Mouse (Mus musculus): ENCODE measurements around the gene Mlst8. TPM values are rescaled to one million over a fixed set of nuclear protein-coding genes. Genes with fewer than 3 reads are reported as not detected.
A peak's percentile ranks its signal among the peaks of the same experiment; 100 is the strongest.

Gene Mlst8
- polyA plus RNA-seq (2016; fragmentation: Nextera tagmentation; extraction: Ambion mirVana) = 17.2 and 19.4 TPM in 2 replicates

DNA sequence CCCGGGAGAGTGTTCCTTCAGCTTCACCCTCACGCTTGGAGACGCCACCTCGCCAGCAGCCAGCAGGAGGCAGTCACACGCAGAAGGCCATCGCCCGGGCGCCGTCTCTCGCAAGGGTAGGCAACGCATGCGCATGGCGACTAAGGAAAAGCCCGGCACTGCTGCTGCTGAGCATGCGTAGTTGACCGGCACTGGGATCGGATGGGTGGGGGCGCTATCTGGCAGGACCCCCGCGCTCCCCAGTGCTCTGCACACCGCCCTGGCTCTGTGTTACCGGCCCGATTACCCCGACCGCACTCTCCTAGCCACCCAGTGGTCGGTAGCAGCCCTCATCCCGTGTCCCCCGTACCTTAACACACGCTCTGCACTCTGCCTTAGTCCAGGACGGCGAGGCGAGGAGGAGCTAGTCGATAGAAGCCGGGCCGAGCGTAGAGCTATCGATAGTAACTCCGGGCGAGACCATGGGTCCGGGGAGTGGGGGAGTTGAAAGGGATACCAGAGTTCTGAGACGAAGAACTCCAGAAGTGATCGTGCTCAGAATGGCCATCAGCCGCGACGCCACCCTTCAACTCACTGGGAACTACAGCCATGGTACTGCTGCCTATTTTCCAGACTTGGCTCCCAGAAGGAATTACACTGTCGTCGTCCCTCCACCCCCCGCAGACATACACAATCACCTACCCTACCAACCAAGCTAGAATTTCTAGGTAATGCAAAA is at the start of gene Mlst8:
Gene Mlst8, minus strand, starts transcription at position 416 of the 718 bp plus-strand sequence.
- H3K4me3 ChIP-seq = peak within 1 kb of the TSS; percentile 79
- peaks cover 27% of the 10 kb centered on the region for H3K4me1 ChIP-seq
- peaks cover 42% of the 10 kb centered on the region for H3K36me3 ChIP-seq
- peaks cover 7% of the 10 kb centered on the region for H3K27me3 ChIP-seq (replicated peaks)
- H3K27ac ChIP-seq = peak within 1 kb of the TSS; percentile 91
- H3K9me3 ChIP-seq (replicated peaks) = no peaks in the 10 kb centered on the region
- under 1% methylated on average over 48 of the region's 48 CpGs for whole genome bisulfite sequencing (ENCODE audit: insufficient replicate concordance)
- H3K4me2 ChIP-seq = peak within 1 kb of the TSS; percentile 80
- ATAC-seq = peak; percentile 92
- peak within 1 kb of the TSS; percentile 90 for H3K9ac ChIP-seq

DNA sequence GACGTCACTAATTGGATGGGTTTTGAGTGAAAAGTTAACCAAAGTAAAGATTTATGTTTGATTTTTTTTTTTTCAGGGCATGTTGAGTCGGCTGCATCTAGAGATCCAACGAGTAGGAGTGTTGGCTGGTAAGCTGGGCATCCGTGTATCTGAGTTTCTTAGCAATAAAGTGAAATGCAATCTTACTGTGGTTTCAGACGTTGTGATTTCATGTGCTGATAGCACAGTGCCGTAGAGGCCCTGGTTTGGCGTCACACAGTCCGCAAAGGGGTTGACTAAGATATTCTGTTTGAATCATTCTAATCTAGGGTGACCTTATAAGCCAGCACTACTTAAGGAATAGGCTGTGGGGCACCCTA is 49.7 kb upstream of the Mlst8 start:
- under 1% methylated on average over 8 of the region's 8 CpGs for WGBS (ENCODE audit: insufficient replicate concordance)
- no peak for ATAC-seq
- H3K4me1 ChIP-seq = peaks cover 78% of the 10 kb centered on the region

DNA sequence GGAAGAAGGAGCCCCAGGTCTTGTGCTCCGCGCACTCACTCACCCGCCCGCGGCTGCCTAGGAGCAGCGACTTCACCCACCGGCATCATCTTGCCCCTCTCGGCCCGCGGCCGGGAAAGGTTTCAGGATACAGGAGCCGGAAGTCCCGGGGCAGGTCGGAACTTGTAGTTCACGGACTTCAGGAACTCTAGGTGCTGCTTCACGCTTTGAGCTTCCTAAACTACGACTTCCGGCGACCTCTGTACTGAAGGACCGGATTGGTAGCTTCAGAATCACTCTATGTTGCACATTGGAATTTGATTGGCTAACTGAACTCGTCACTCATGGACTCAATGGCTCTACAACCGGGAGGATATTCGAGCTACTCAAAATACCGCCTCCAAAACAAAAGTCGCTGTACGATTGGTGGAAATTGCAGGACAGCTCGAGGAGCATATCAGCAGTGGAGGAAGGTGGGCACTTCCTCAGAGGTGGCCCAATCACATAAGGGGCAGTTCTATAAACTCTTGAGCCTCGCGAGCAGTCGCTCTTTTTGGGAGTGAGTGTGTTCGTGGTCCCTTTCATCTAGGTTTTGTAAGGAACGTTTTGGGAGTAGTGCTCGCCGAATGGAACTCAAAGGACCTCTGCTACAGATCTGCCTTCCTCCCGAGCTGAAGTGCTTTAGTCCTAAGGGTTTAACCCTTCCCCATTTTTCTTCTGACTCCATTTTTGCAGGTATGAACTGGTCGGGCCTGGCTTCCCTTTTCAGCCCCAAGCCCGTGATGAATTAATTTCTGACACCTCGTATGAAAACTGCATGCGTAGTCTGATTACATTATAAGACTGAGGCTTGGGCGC is 49.1 kb upstream of the Mlst8 start, which contains the start of gene Traf7:
Gene Traf7, minus strand, starts transcription at position 216 of the 837 bp plus-strand sequence.
- whole genome bisulfite sequencing (ENCODE audit: insufficient replicate concordance) = under 1% methylated on average over 40 of the region's 40 CpGs
- peaks cover 72% of the 10 kb centered on the region for H3K4me1 ChIP-seq

More for the DNA sequence above, 49.7 kb upstream of the Mlst8 start:
- Histone ChIP-seq H3K36me3 (peaks cover 37% of the 10 kb centered on the region), H3K4me3 (peak overlapping the region; percentile 93), H3K9me3 (replicated peaks) (no peaks in the 10 kb centered on the region), H3K9ac (peak overlapping the region; percentile 81), H3K27me3 (replicated peaks) (no peaks in the 10 kb centered on the region), H3K27ac (peak overlapping the region; percentile 88), H3K4me2 (peak overlapping the region; percentile 82)

DNA sequence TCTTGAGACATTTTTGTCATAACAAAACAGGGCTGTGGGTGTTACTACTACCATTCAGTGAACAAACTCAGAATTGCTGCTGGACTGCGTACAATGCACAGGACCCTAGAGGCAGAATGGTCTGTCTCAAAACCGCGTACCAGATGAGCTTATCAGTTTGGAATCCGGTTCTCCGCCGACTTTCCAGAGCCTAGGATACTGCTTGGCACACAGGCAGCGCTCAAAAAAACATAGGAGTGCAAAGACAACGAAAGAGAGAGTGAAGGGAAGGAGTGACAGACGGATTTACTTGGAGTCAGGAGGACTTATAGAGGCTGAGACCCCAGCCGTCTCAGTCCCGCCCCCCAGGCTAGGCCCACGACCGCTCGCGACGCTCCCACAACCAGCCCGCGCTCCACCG is 48.4 kb upstream of the Mlst8 start:
- H3K9ac ChIP-seq = peak overlapping the region; percentile 90
- ATAC-seq = no peak
- H3K4me2 ChIP-seq = peak overlapping the region; percentile 73
- peaks cover 43% of the 10 kb centered on the region for H3K36me3 ChIP-seq
- 0% methylated on average over 19 of the region's 19 CpGs for WGBS (ENCODE audit: insufficient replicate concordance)
- H3K9me3 ChIP-seq (replicated peaks) = no peaks in the 10 kb centered on the region
- H3K27ac ChIP-seq = peak overlapping the region; percentile 72
- no peaks in the 10 kb centered on the region for H3K27me3 ChIP-seq (replicated peaks)
- peak overlapping the region; percentile 93 for H3K4me3 ChIP-seq
- H3K4me1 ChIP-seq = peaks cover 66% of the 10 kb centered on the region

More for the DNA sequence above, 49.1 kb upstream of the Mlst8 start, which contains the start of gene Traf7:
- Histone ChIP-seq H3K9me3 (replicated peaks) (no peaks in the 10 kb centered on the region), H3K27ac (peak within 1 kb of the TSS; percentile 88), H3K27me3 (replicated peaks) (no peaks in the 10 kb centered on the region), H3K9ac (peak within 1 kb of the TSS; percentile 90), H3K4me3 (peak within 1 kb of the TSS; percentile 93), H3K4me2 (peak within 1 kb of the TSS; percentile 82), H3K36me3 (peaks cover 43% of the 10 kb centered on the region)
- peak; percentile 94 for ATAC-seq

DNA sequence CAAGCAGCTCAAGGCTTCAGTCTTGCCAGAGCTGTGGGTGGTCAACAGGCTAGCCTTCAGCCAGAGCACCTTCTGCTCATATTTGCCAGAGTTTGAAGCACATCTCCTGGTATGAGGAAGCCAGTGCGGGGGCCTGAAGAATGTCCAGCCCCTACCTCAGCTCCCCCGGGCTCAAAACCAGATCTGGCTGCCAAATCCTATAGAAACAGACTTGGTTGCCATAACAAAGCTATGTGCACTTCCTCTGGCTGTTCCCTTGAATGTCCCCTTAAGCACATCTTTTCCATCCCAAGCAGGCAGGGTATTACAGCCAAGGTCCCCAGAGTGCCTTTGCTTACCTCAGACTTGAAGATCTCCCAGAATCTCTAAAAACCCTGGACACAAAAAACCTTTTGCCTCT is 45.9 kb upstream of the Mlst8 start:
- ATAC-seq = no peak
- Histone ChIP-seq H3K4me3 (no peak overlapping the region), H3K9me3 (replicated peaks) (no peaks in the 10 kb centered on the region), H3K27me3 (replicated peaks) (no peaks in the 10 kb centered on the region), H3K9ac (no peak overlapping the region), H3K36me3 (peaks cover 51% of the 10 kb centered on the region), H3K4me1 (peaks cover 46% of the 10 kb centered on the region), H3K4me2 (no peak overlapping the region), H3K27ac (no peak overlapping the region)
- WGBS (ENCODE audit: insufficient replicate concordance) = 78% methylated on average over 2 of the region's 2 CpGs

DNA sequence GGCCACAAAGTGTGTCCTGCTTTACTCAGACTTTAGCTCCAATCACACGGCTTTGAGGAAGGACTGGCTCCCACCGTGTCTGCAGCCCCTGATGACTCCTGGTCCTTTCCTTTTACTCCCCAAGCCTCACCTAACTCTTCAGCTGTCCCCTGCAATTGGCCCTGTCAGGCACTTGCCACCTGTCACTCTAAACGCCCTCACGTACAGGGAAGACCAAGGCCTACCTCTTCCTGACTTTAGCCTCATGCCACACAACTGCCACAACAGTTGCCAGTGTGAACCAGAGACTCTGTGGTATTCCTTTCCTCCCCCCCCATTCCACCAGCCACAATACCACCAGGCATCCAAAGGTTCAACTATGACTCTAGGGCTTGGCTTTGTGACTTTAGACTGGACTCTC is 41.6 kb upstream of the Mlst8 start:
- peaks cover 21% of the 10 kb centered on the region for H3K4me1 ChIP-seq
- H3K36me3 ChIP-seq = peaks cover 85% of the 10 kb centered on the region
- H3K9ac ChIP-seq = no peak overlapping the region; the same call in 1 of the 2 replicates
- no peak overlapping the region for H3K4me2 ChIP-seq
- ATAC-seq = no peak
- H3K27me3 ChIP-seq (replicated peaks) = no peaks in the 10 kb centered on the region
- no peak overlapping the region for H3K4me3 ChIP-seq
- H3K27ac ChIP-seq = 0 out of 2 replicates have a peak overlapping the region, but pooled peaks have one; percentile 4
- H3K9me3 ChIP-seq (replicated peaks) = no peaks in the 10 kb centered on the region
- WGBS (ENCODE audit: insufficient replicate concordance) = 70% methylated on average over 4 of the region's 4 CpGs

DNA sequence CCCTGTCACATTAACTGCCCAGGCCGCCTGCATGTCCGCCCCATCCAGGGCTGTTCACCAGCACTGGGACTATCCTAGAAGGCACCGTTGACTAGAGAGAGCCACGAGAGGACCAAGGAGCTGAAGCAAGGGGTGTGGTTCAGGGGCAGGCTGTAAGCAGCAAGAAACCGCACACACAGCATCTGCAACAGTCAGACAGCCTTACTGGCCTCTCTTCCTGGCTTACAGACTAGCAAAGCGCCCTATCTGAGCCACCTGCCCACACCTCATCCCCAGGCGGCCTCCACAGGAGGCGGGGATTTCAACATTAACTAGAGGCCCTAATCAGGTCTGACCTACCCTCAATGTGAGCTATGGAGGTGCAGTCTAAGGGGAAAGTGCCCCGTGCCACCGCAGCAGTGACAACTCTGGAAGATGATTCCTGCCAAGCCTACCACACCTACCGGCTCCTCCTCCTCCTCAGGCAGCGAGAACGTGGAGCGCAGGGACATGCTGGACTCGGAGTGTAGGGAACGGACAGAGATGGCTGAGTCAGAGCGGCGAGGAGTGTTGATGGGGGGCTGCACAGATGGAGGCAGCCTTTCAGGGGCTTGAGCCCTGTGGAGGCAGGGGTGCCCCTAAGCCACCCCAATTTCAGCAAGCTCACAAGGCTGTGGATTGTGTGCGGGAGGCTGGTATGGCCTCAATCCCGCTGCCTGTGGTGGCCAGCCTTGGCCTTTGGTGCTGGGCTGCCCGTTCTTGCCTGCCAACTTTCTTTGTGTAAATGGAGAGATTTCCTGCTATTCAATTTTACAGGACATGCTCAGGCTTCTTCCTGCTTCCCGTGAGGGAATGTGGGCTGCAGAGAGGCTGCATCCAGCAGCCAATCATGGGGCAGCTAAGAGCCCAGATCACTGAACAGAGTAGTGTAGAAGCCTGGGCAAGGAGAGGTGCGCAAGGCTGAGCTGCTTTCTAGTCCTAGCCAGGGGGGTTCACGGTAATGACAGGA is 35.7 kb upstream of the Mlst8 start:
- Histone ChIP-seq H3K36me3 (peaks cover 99% of the 10 kb centered on the region), H3K27ac (peak overlapping the region; percentile 30), H3K4me1 (peaks cover 9% of the 10 kb centered on the region; the same call in 1 of the 2 replicates), H3K9me3 (replicated peaks) (no peaks in the 10 kb centered on the region), H3K4me2 (0 out of 2 replicates have a peak overlapping the region, but pooled peaks have one; percentile 1), H3K4me3 (no peak overlapping the region), H3K9ac (no peak overlapping the region), H3K27me3 (replicated peaks) (no peaks in the 10 kb centered on the region)
- WGBS (ENCODE audit: insufficient replicate concordance) = 79% methylated on average over 24 of the region's 24 CpGs
- 0 out of 2 replicates have a peak, but pooled peaks have one; percentile 34 for ATAC-seq

DNA sequence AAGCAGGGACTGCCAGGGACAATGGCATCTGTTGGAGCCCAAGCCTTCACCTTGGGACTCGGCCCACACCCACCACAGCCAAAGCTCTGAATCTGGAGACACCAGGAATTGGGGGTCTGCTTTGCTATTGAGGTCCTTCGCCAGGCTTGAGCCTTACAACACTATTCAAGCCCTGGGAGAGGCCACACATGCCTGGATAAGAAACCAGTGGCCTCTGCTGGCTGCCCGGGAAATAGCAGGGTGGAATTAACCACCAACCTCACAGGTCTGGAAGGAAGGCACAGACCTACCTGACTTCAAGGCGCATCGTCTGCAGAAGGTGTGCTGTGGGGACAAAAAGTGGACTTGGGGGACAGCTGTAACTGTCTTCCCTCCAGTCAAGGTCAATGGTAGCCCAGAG is 34.7 kb upstream of the Mlst8 start:
- H3K27ac ChIP-seq = no peak overlapping the region
- H3K9me3 ChIP-seq (replicated peaks) = no peaks in the 10 kb centered on the region
- peaks cover 99% of the 10 kb centered on the region for H3K36me3 ChIP-seq
- ATAC-seq = 0 out of 2 replicates have a peak, but pooled peaks have one; percentile 17
- no peak overlapping the region for H3K4me3 ChIP-seq
- no peaks in the 10 kb centered on the region for H3K27me3 ChIP-seq (replicated peaks)
- peaks cover 8% of the 10 kb centered on the region; the same call in 1 of the 2 replicates for H3K4me1 ChIP-seq
- WGBS (ENCODE audit: insufficient replicate concordance) = 57% methylated on average over 5 of the region's 5 CpGs
- H3K9ac ChIP-seq = no peak overlapping the region
- no peak overlapping the region for H3K4me2 ChIP-seq

DNA sequence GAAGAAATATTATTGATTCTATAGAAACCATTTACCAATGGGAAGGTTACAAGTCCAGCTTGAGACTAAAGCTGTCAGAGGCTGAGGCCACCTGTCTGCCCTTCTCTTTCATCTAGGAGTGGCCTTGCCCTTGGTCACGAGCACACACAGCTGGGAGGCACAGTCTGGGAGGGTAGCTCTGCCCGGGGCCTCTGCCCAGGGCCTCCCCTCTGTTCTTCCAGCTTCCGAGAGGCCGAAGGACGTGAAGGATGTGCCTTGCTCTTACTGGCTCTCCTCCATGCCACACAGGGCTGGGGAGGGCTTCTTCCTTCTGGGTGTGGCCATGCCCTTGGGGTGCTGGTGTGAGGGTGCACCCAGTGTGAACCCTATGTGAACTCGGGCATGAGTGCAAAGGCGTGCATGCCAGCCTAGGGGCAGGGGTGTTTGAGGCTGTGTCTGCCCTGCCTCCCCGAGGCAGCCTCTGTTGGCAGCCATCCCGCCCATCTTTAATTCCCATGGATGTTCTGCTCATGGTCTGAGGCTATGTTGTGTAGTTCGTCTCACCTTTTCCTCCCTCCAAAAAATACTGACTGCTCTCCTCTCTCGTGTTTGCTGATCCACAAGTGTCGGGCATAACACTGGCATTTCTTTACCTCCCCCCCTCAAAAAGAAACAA is 29.1 kb upstream of the Mlst8 start:
- Histone ChIP-seq H3K9ac (no peak overlapping the region), H3K4me1 (peaks cover 15% of the 10 kb centered on the region), H3K4me2 (no peak overlapping the region), H3K4me3 (no peak overlapping the region), H3K27ac (no peak overlapping the region), H3K27me3 (replicated peaks) (peaks cover 18% of the 10 kb centered on the region; the same call in 1 of the 2 replicates), H3K36me3 (peaks cover 57% of the 10 kb centered on the region), H3K9me3 (replicated peaks) (no peaks in the 10 kb centered on the region)
- no peak for ATAC-seq
- 77% methylated on average over 12 of the region's 12 CpGs for WGBS (ENCODE audit: insufficient replicate concordance)

DNA sequence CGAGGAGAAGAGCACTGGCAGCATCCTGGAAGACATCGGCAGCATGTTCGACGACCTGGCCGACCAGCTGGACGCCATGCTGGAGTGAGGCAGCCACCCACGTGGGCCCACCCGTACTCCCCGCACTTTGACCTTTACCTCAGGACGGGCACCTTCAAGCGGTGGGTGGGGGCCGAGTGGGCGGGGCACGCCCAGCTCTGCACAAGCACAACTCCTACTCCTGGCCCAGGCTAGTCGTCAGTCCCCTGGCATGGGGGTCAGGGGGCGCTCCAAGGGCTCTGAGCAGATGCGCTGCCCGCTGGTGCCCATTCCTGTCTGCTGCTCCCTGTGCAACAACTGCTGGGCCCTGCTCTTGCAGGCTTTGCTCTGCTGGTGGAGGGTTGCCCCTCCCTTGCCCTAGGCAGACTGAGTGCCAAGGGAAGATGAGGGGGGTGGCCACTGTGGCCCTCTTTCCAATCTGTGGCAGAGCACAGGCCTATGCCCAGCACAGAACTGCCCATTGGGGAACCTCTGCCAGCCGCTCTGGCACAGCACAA is 28.3 kb upstream of the Mlst8 start:
- no peak overlapping the region for H3K27ac ChIP-seq
- peaks cover 51% of the 10 kb centered on the region for H3K36me3 ChIP-seq
- ATAC-seq = peak; percentile 17; the same call in 1 of the 2 replicates
- peaks cover 18% of the 10 kb centered on the region; the same call in 1 of the 2 replicates for H3K27me3 ChIP-seq (replicated peaks)
- H3K4me3 ChIP-seq = no peak overlapping the region
- H3K4me1 ChIP-seq = peaks cover 15% of the 10 kb centered on the region
- H3K9me3 ChIP-seq (replicated peaks) = no peaks in the 10 kb centered on the region
- peak overlapping the region; percentile 45 for H3K4me2 ChIP-seq
- WGBS (ENCODE audit: insufficient replicate concordance) = 55% methylated on average over 19 of the region's 19 CpGs
- no peak overlapping the region for H3K9ac ChIP-seq
